ENCODE assay signal across 21 mouse cellular contexts in the genomic region with DNA sequence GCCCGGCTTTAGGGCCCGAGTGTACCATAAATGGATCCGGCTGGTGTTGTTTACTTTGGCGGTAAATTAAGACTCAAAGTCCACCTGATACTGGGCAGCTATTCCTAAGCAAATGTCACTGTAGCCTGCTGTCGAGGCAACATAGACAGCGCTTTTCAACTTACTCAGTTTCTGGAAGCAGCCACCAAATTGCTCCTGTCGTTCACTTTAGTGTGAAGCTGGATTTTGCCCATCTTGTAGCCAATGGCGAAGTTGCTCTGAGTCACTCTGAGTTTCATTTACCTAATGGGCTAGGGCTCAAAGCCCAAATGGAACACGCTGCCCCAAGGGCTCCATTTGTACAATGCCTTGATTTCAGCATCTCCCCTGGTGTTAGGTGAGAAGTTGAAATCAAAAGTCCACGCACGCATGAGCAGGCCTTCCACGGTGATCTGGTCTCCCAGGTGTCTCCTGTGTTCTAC. TPM values are rescaled to one million over a fixed set of nuclear protein-coding genes. Genes with fewer than 3 reads are reported as not detected.
DNase-seq lines count a peak whose midpoint lies in the region; ATAC-seq and TF ChIP-seq lines count a peak whose summit lies in the region.
"Had no signal": no experiment of that assay in that cellular context is flagged by ENCODE, and none has a peak within 500 bp of the region (broad histone marks: within the 10 kb centered on the region; RNA-seq: fewer than 3 reads in every experiment).

No protein-coding gene starts in this region.

- no peak for ATAC-seq in liver, embryonic 11.5 days (replicated peaks; ENCODE audit: low FRiP score)
- peak; percentile 63; the same call in 1 of the 2 replicates for ATAC-seq in intestine, embryonic 15.5 days
- ATAC-seq: CD4-positive, CD25-positive, alpha-beta regulatory T cell, adult 4 months; hindbrain, embryonic 16.5 days; midbrain, embryonic 16.5 days had no signal

- H3K4me2 ChIP-seq in liver, embryonic 11.5 days, result no peak overlapping the region
- no peak overlapping the region for H3K4me2 ChIP-seq in intestine, embryonic 15.5 days (replicated peaks)
- H3K4me2 ChIP-seq: neural tube, embryonic 15.5 days had no signal

- H3K4me3 ChIP-seq in heart, embryonic 10.5 days, result no peak overlapping the region
- H3K4me3 ChIP-seq in liver, adult 2 months (ENCODE audit: insufficient read depth, low read depth, low read length), result no peak overlapping the region
- no peak overlapping the region for H3K4me3 ChIP-seq in liver, embryonic 11.5 days (ENCODE audit: low read depth, low read length)
- peak overlapping the region; percentile 72 for H3K4me3 ChIP-seq in E14TG2a.4 (replicated peaks; ENCODE audit: low read length)
- no peak overlapping the region for H3K4me3 ChIP-seq in intestine, embryonic 15.5 days (replicated peaks)
- H3K4me3 ChIP-seq: embryonic facial prominence, embryonic 10.5 days; gastrocnemius, adult 2 months; neural tube, embryonic 15.5 days had no signal

- H3K9ac ChIP-seq in liver, adult 2 months (ENCODE audit: low read depth, low read length), result no peak overlapping the region
- no peak overlapping the region for H3K9ac ChIP-seq in liver, embryonic 11.5 days (ENCODE audit: low read depth, low read length)
- no peak overlapping the region for H3K9ac ChIP-seq in intestine, embryonic 15.5 days
- H3K9ac ChIP-seq: lung, embryonic 14.5 days; neural tube, embryonic 15.5 days had no signal

- DNase-seq in heart, embryonic 10.5 days (ENCODE audit: low spot score), result peak; percentile 58
- no peak for DNase-seq in heart, adult 8-10 months (ENCODE audit: low spot score)
- DNase-seq in liver, adult 2 months (ENCODE audit: extremely low read depth, low read depth, low spot score), result peak; percentile 92
- DNase-seq in liver, embryonic 11.5 days (ENCODE audit: low spot score), result no peak
- DNase-seq in layer of hippocampus, postnatal 10 days (ENCODE audit: low spot score in 2 of 2), result no peak
- no peak for DNase-seq in left cerebral cortex, adult 8-10 months (ENCODE audit: low spot score in 2 of 2)
- DNase-seq: adrenal gland, postnatal 10 days; cerebellum, adult 9-10 months; gastrocnemius, adult 2 months; heart, adult 18-20 months; layer of hippocampus, adult 9-11 months; lung, embryonic 14.5 days; right cerebral cortex, postnatal 14 days; thymus, adult 18-20 months had no signal

- peaks cover 11% of the 10 kb centered on the region for H3K4me1 ChIP-seq in heart, embryonic 10.5 days
- peaks cover 13% of the 10 kb centered on the region for H3K4me1 ChIP-seq in liver, adult 2 months (ENCODE audit: control insufficient read depth, insufficient read depth, low read length)
- H3K4me1 ChIP-seq in liver, embryonic 11.5 days (replicated peaks; ENCODE audit: control insufficient read depth, insufficient read depth, low read length), result no peaks in the 10 kb centered on the region
- H3K4me1 ChIP-seq in E14TG2a.4 (replicated peaks; ENCODE audit: low read depth, low read length), result peaks cover 56% of the 10 kb centered on the region
- H3K4me1 ChIP-seq in intestine, embryonic 15.5 days (replicated peaks), result peaks cover 4% of the 10 kb centered on the region; the same call in 1 of the 2 replicates
- H3K4me1 ChIP-seq: neural tube, embryonic 15.5 days had no signal

- no peak overlapping the region for H3K27ac ChIP-seq in heart, embryonic 10.5 days
- peak overlapping the region; percentile 74 for H3K27ac ChIP-seq in liver, adult 2 months (replicated peaks; ENCODE audit: insufficient read depth, low read depth, low read length)
- H3K27ac ChIP-seq in liver, embryonic 11.5 days (ENCODE audit: low read depth, low read length), result no peak overlapping the region
- H3K27ac ChIP-seq in intestine, embryonic 15.5 days, result no peak overlapping the region; the same call in 1 of the 2 replicates
- H3K27ac ChIP-seq: embryonic facial prominence, embryonic 10.5 days; gastrocnemius, adult 2 months; neural tube, embryonic 15.5 days had no signal

- TF ChIP-seq CTCF in liver, adult 2 months (IDR thresholded peaks at IDR 0.05; ENCODE audit: low read depth, low read length), result no peak
- no peak for TF ChIP-seq CTCF in E14TG2a.4 (conservative IDR thresholded peaks at IDR 0.05; ENCODE audit: low read length)

- H3K36me3 ChIP-seq in heart, embryonic 10.5 days, result no peaks in the 10 kb centered on the region
- H3K36me3 ChIP-seq in liver, adult 2 months (ENCODE audit: control insufficient read depth, insufficient read depth, low read length), result no peaks in the 10 kb centered on the region
- no peaks in the 10 kb centered on the region for H3K36me3 ChIP-seq in liver, embryonic 11.5 days (ENCODE audit: control insufficient read depth, insufficient read depth, low read length)
- H3K36me3 ChIP-seq in E14TG2a.4 (ENCODE audit: insufficient read depth, low read length), result peaks cover 2% of the 10 kb centered on the region; the same call in 1 of the 2 replicates
- H3K36me3 ChIP-seq in intestine, embryonic 15.5 days, result no peaks in the 10 kb centered on the region
- H3K36me3 ChIP-seq: embryonic facial prominence, embryonic 10.5 days; neural tube, embryonic 15.5 days had no signal

- 87% methylated on average over 12 of the region's 12 CpGs for WGBS in heart, embryonic 10.5 days
- WGBS in liver, adult 2 months, result 27% methylated on average over 12 of the region's 12 CpGs
- 82% methylated on average over 12 of the region's 12 CpGs for WGBS in liver, embryonic 11.5 days
- 73% methylated on average over 12 of the region's 12 CpGs for WGBS in intestine, embryonic 15.5 days

- no peaks in the 10 kb centered on the region for H3K79me2 ChIP-seq in liver, adult 2 months (ENCODE audit: control insufficient read depth, insufficient read depth, low read length)

- TF ChIP-seq POLR2A in liver, adult 2 months (IDR thresholded peaks at IDR 0.05; ENCODE audit: extremely low read depth, insufficient read depth, low read length), result no peak

- no peaks in the 10 kb centered on the region for H3K27me3 ChIP-seq in heart, embryonic 10.5 days (ENCODE audit: insufficient read depth, poor library complexity, severe bottlenecking)
- H3K27me3 ChIP-seq in liver, adult 2 months (ENCODE audit: control insufficient read depth, insufficient read depth, low read length), result no peaks in the 10 kb centered on the region
- H3K27me3 ChIP-seq in liver, embryonic 11.5 days (replicated peaks; ENCODE audit: control insufficient read depth, insufficient read depth, low read length), result no peaks in the 10 kb centered on the region
- no peaks in the 10 kb centered on the region for H3K27me3 ChIP-seq in E14TG2a.4 (ENCODE audit: insufficient read depth, low read length)
- H3K27me3 ChIP-seq in intestine, embryonic 15.5 days (replicated peaks), result no peaks in the 10 kb centered on the region
- H3K27me3 ChIP-seq: neural tube, embryonic 15.5 days had no signal

- H3K9me3 ChIP-seq in heart, embryonic 10.5 days, result no peaks in the 10 kb centered on the region
- H3K9me3 ChIP-seq in liver, embryonic 11.5 days (ENCODE audit: control insufficient read depth, low read length), result no peaks in the 10 kb centered on the region
- no peaks in the 10 kb centered on the region for H3K9me3 ChIP-seq in E14TG2a.4 (ENCODE audit: low read length)
- no peaks in the 10 kb centered on the region for H3K9me3 ChIP-seq in intestine, embryonic 15.5 days
- H3K9me3 ChIP-seq: embryonic facial prominence, embryonic 10.5 days; neural tube, embryonic 15.5 days had no signal

RNA-seq across cellular contexts. Expression of a gene that starts 26.3 kb away (rescaled TPM):
- 188 and 209 TPM in 2 replicates for polyA plus RNA-seq in heart, embryonic 10.5 days (2016; fragmentation: Nextera tagmentation; extraction: Ambion mirVana)
- total RNA-seq in heart, adult 8-10 months (2022), result 100 to 1,000 TPM; 132 to 185 (median 159) TPM
- total RNA-seq in liver, adult 2 months (2014; rRNA removed), result 44.2 and 45.5 TPM in 2 replicates
- polyA plus RNA-seq in liver, adult 2 months (2012; rRNA removed), result 13.9 and 14.1 TPM in 2 replicates
- 222 and 234 TPM in 2 replicates for polyA plus RNA-seq in liver, embryonic 11.5 days (2014; fragmentation: Nextera tagmentation; extraction: Ambion mirVana)
- polyA plus RNA-seq in intestine, embryonic 15.5 days (2015; fragmentation: Nextera tagmentation; extraction: Ambion mirVana), result 280 and 299 TPM in 2 replicates
- total RNA-seq in layer of hippocampus, postnatal 10 days (2021), result 100 to 1,000 TPM; 380 to 423 TPM
- total RNA-seq in left cerebral cortex, adult 8-10 months (2022), result 100 to 1,000 TPM; 254 to 299 (median 281) TPM

Comparison
In these comparisons a context has a peak if more than half of its experiments do, and no peak if none do; other contexts are left out.
1. DNase-seq: peak in heart, embryonic 10.5 days (single experiment) and liver, adult 2 months (single experiment); none in heart, adult 8-10 months (single experiment), liver, embryonic 11.5 days (single experiment), layer of hippocampus, postnatal 10 days (0 of 2) and left cerebral cortex, adult 8-10 months (0 of 2).